Mouse (Mus musculus) lung, postnatal 0 days (tissue): ENCODE measurements at regions not wholly inside any gene's neighbourhood (a gene's known extent, or its start where the extent isn't known, plus 50 kb on each side); places are given as distances from the start of the nearest gene placed in this dataset.

Source experiments
- ATAC-seq: fragments of 200-750 bp; cut with Nextera tagmentation; 2 replicates; pipeline ENCODE4 v1.8.0; 2017; ENCODE audit warnings: moderate library complexity
- DNase-seq: peaks from one replicate; pipeline ENCODE4 v3.0.0-alpha.2; 2016; ENCODE audit warnings: low spot score
- H3K27ac ChIP-seq: fragments of 300-500 bp; sonication (generic); 2 replicates; pipeline ENCODE4 v1.5.1; 2014; ENCODE audit warnings: antibody characterized with exemption, mild to moderate bottlenecking, low read length, mixed read lengths
- H3K27me3 ChIP-seq: fragments of 300-500 bp; sonication (generic); replicated peaks from 2 replicates; pipeline ENCODE4 v1.6.1; 2014; ENCODE audit warnings: low read length, mixed read lengths; ENCODE audit not compliant: insufficient read depth
- H3K36me3 ChIP-seq: fragments of 300-500 bp; sonication (generic); 2 replicates; pipeline ENCODE4 v1.6.1; 2014; ENCODE audit warnings: low read length, mixed read lengths; ENCODE audit not compliant: insufficient read depth
- H3K4me1 ChIP-seq: fragments of 300-500 bp; sonication (generic); 2 replicates; pipeline ENCODE4 v1.6.1; 2014; ENCODE audit warnings: antibody characterized with exemption, low read depth, low read length, mixed read lengths; ENCODE audit not compliant: insufficient read depth
- H3K4me2 ChIP-seq: fragments of 300-500 bp; sonication (generic); replicated peaks from 2 replicates; pipeline ENCODE4 v1.6.1; 2014; ENCODE audit warnings: low read depth, mild to moderate bottlenecking, low read length, moderate library complexity, mixed read lengths
- H3K4me3 ChIP-seq: fragments of 300-500 bp; sonication (generic); 2 replicates; pipeline ENCODE4 v1.5.1; 2014; ENCODE audit warnings: low read depth, low read length
- H3K9ac ChIP-seq: fragments of 300-500 bp; sonication (generic); replicated peaks from 2 replicates; pipeline ENCODE4 v1.6.1; 2014; ENCODE audit warnings: low read depth, mild to moderate bottlenecking
- H3K9me3 ChIP-seq: fragments of 300-500 bp; sonication (generic); 2 replicates; pipeline ENCODE4 v1.6.1; 2016; ENCODE audit warnings: low read length, mixed read lengths
- CTCF ChIP-seq: IDR thresholded peaks from 2 replicates; pipeline ENCODE4 v1.5.1; 2016; ENCODE audit warnings: antibody characterized with exemption, mild to moderate bottlenecking
- EP300 ChIP-seq: IDR thresholded peaks from 2 replicates; pipeline ENCODE4 v1.6.1; 2016; ENCODE audit warnings: antibody characterized with exemption, mild to moderate bottlenecking, control low read depth
- WGBS: fragments of 180-500 bp; shearing (Covaris S2); extraction: QIAGEN DNeasy Blood & Tissue Kit; methylation state at CpG from one replicate; pipeline ENCODE4 v1.1.7; 2014; 5-methylcytosine and 5-hydroxymethylcytosine counted together

DNA sequence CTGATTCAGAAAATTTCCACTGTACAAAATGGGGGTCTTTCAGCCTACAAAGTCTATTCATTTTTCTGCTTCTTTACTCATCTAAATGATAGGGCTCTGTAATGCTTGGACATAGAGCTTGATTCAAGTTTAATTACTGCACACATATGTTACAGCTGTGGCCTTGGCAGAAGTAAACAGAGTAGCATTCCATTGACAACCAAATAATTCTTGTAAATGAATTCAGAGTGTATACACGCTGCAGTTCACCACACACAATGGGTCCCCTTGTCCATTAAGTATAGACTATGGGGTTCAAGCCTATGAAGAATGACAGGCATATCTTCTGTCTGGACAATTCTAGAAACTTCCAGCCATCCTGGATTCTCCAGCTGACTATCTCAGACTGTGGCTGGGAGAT is 541.9 kb downstream of the Adgrl2 start:
- Histone ChIP-seq H3K4me2 (no peak overlapping the region), H3K36me3 (no peaks in the 10 kb centered on the region), H3K9me3 (no peaks in the 10 kb centered on the region), H3K27ac (no peak overlapping the region), H3K4me3 (no peak overlapping the region), H3K4me1 (no peaks in the 10 kb centered on the region), H3K27me3 (no peaks in the 10 kb centered on the region), H3K9ac (no peak overlapping the region)
- 38% methylated on average over 1 of the region's 1 CpGs for WGBS
- DNase-seq, result no peak
- TF ChIP-seq CTCF (no peak), EP300 (no peak)
- no peak for ATAC-seq

DNA sequence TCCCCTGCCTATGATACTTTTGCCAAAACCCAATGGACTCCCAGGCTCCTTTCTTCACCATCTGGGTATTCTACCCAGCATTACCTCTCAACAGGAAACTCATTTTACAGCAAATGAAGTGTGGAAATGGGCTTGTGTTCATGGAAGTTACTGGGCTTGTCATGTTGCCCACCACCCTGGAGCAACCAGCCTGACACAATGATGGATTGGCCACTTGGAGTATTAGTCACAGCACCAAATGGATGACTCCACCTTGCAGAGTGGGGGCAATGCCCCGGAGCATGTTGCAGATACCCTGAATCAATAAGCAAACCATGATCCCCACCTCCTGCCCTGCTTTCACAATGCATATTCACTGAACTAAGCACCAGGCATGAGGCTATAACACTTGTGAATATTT is 543.5 kb downstream of the Adgrl2 start:
- DNase-seq (no peak), ATAC-seq (no peak)
- H3K9me3 ChIP-seq, result no peaks in the 10 kb centered on the region
- no peak overlapping the region for H3K4me3 ChIP-seq
- H3K4me2 ChIP-seq, result no peak overlapping the region
- TF ChIP-seq CTCF (no peak), EP300 (no peak)
- H3K27me3 ChIP-seq, result no peaks in the 10 kb centered on the region
- 25% methylated on average over 1 of the region's 1 CpGs for WGBS
- H3K36me3 ChIP-seq, result no peaks in the 10 kb centered on the region
- no peak overlapping the region for H3K27ac ChIP-seq
- no peak overlapping the region for H3K9ac ChIP-seq
- no peaks in the 10 kb centered on the region for H3K4me1 ChIP-seq

DNA sequence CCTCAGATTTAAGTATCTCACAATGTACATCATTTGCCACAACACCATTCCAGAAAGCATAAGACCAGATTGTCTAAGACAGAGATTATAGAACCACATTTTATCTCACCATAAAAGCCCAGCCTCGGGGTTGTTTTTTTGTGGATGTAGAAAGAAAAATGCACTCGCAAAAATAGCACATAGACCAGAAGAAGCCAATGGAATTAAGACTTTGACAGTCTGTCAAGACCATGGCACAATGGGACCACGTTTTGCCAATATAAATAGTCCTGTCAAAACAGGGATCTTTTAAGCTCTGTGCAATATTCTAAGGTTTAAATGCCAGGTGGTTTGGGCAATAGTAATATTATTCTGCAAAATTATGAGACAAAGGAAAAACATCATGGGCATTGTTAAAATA is 547.3 kb downstream of the Adgrl2 start:
- no peaks in the 10 kb centered on the region for H3K36me3 ChIP-seq
- H3K4me3 ChIP-seq, result no peak overlapping the region
- TF ChIP-seq EP300 (no peak), CTCF (no peak)
- H3K4me1 ChIP-seq, result no peaks in the 10 kb centered on the region
- DNase-seq, result no peak
- no peak overlapping the region for H3K9ac ChIP-seq
- ATAC-seq, result no peak
- H3K27me3 ChIP-seq, result no peaks in the 10 kb centered on the region
- 69% methylated on average over 3 of the region's 3 CpGs for WGBS
- H3K9me3 ChIP-seq, result no peaks in the 10 kb centered on the region
- no peak overlapping the region for H3K27ac ChIP-seq
- no peak overlapping the region for H3K4me2 ChIP-seq

DNA sequence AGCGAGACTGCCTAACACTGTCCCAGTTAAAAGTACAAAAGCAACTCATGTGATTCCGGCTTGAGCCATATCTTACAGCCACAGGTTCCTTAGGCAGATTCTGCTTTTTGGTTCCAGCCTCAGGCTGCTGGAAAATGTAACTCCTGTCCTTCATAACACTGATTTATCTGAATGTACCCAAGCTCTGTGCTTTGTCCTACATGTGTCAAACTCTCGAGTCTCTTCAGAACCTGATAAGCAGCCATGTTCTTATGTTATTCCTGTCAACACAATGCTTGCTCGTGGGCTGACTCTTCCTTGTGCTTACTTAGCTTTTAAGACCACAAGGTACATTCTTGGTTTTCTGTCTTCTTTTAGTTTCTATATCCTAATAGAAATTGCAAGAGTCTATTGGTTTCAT is 556.3 kb downstream of the Adgrl2 start:
- no peak for TF ChIP-seq EP300
- TF ChIP-seq CTCF, result no peak
- H3K36me3 ChIP-seq, result no peaks in the 10 kb centered on the region
- no peak overlapping the region for H3K27ac ChIP-seq
- H3K4me2 ChIP-seq, result no peak overlapping the region
- DNase-seq, result no peak
- no peak overlapping the region for H3K4me3 ChIP-seq
- WGBS, result 74% methylated on average over 4 of the region's 4 CpGs
- no peak overlapping the region for H3K9ac ChIP-seq
- H3K4me1 ChIP-seq, result no peaks in the 10 kb centered on the region
- H3K9me3 ChIP-seq, result no peaks in the 10 kb centered on the region
- H3K27me3 ChIP-seq, result no peaks in the 10 kb centered on the region
- no peak for ATAC-seq

DNA sequence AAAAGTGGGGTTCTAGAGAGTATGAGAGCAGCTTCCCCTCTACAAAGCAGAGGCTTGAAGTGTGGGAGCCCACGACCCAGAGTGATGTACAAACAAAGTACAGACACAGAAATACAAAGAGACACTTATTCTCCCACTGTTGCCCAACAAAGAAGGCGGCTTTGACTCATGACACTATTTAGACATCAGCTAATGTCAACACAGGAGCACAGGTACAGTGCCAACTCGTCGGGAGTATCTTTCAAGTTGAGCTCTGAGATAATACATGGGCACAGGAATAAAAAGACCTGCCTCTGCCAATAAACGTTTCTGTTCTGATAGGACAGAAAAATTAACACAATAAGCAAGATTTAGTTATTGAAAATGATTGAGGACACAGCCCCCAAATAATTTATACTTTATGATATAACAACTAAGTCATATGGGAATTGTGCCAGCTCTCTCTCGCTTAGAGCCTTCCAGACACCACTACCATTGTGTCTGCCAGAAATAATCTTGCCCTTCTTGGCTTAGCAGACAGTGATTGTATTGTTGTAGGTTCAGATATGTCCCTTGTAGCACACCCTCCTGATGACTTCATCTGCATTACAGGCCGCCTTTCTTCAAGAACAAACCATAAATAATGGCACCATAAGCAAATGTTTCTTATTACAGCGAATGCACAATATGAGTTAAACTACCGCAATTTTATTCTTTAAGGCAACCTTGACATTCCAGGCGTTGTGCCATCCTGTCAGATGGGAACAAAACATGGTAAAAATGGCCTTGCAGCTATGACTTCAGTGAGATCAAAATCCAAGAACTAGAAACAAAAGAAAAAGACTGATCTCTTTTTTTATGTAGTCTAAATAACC is 561.1 kb downstream of the Adgrl2 start:
- H3K27ac ChIP-seq, result no peak overlapping the region
- no peak for TF ChIP-seq CTCF
- no peak for TF ChIP-seq EP300
- no peak overlapping the region for H3K4me3 ChIP-seq
- H3K4me2 ChIP-seq, result no peak overlapping the region
- H3K4me1 ChIP-seq, result no peaks in the 10 kb centered on the region
- ATAC-seq (no peak; the same call in 1 of the 2 replicates), DNase-seq (peak; percentile 26)
- no peak overlapping the region for H3K9ac ChIP-seq
- no peaks in the 10 kb centered on the region for H3K9me3 ChIP-seq
- no peaks in the 10 kb centered on the region for H3K36me3 ChIP-seq
- H3K27me3 ChIP-seq, result no peaks in the 10 kb centered on the region
- WGBS, result 45% methylated on average over 10 of the region's 10 CpGs

DNA sequence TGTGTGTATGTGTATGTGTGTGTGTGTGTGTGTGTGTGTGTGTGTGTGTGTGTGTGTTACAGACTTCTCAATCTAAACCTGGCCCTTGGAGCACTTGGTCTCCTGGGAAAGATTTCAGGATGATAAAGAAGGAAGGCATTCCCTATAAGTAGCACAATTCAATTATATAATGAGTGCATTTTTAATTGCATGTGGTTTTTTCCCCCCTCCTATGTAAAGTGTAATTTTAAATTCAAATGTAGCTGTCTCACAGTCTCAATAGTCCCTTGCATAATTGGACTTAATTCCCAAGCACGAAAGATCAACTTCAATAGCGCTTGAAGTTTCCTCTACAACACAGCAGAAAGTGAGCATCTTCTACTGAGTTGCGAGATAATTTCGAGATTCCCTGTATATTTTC is 566.3 kb downstream of the Adgrl2 start:
- Histone ChIP-seq H3K9ac (no peak overlapping the region), H3K4me3 (no peak overlapping the region), H3K4me2 (no peak overlapping the region), H3K27ac (no peak overlapping the region), H3K9me3 (no peaks in the 10 kb centered on the region), H3K36me3 (no peaks in the 10 kb centered on the region), H3K27me3 (no peaks in the 10 kb centered on the region), H3K4me1 (no peaks in the 10 kb centered on the region)
- ATAC-seq (no peak), DNase-seq (no peak)
- 94% methylated on average over 4 of the region's 4 CpGs for WGBS
- TF ChIP-seq EP300, result no peak
- TF ChIP-seq CTCF, result no peak
